Mouse (Mus musculus) G1E (cell line): ENCODE results near the gene Nek4.

Experiments
- CTCF ChIP-seq: IDR thresholded peaks from 2 replicates; pipeline ENCODE4 v1.5.1; 2012; ENCODE audit warnings: low read depth, low read length, inconsistent platforms, mixed read lengths
- GATA1 ChIP-seq: IDR thresholded peaks from 2 replicates; pipeline ENCODE4 v1.6.1; 2012; ENCODE audit warnings: borderline replicate concordance, low read length, inconsistent platforms, mixed read lengths

GRCm38 (mm10) chr14:31000356-31000755 is 49.2 kb downstream of the Nek4 start:
- TF ChIP-seq CTCF (no peak), GATA1 (no peak)
